Mouse (Mus musculus): Measurements from ENCODE around the gene Tom1l1.

DNA sequence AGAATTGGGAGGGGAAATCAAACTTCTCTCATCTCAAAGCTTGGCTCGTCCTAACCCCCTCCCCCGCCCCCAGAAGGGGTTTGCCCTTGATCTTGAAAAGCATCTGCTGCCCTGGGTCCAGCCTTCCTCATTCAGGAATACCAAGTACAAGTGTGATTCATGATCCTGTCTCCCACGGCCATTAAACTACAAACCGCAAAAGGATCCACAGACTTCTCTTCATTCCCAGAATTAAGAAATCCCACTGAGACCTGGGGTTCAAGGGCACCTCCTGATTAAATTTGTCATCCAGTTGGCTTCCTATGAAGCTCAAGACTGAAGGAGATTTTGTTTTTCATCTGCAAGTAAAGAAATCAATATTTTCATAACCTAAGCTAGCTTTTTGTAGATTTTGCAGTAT, 6.0 kb upstream of the Tom1l1 start:
- TF ChIP-seq EP300 (IDR thresholded peaks at IDR 0.05; ENCODE audit: low read depth) = no peak
- TF ChIP-seq CTCF (IDR thresholded peaks at IDR 0.05; ENCODE audit: low read depth) = no peak
